Comparison of ENCODE assay signal across 11 mouse cellular contexts in the genomic region with DNA sequence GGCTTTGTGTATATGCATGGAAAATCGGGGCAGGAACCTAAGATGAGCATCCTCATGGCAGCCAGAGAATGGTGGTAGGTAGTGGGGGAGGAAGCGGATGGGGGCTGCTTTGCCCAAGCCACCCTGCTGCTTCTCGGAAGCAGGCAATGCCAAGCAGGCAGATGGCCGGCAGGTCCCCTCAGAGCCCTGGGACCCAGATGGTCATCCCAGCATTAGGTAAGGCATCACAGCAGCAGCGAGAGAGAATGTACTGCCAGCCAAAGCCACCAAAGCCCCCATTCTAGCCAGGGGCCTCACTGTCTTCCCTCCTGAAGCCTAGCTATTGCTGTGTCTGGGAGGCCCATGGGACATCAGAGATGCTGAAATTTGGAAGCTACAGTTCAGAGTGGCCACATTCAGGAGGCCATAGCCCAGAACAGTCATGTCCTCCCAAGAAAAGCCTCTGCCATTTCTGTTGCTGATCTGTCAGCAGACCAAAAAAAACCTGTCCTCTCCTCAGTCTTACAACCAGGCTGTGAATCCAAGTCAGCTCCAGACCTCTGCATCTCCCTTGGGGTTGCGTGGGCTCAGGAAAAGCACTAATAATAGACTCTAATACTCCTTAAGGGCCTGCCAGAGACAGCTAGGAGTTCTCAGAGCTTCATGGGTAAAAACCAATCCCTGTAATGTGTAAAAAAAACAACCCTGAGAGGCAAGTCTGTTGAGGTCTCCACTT.
DNase-seq lines count a peak whose midpoint lies in the region; ATAC-seq and TF ChIP-seq lines count a peak whose summit lies in the region.
"Had no signal": no experiment of that assay in that cellular context is flagged by ENCODE, and none has a peak within 500 bp of the region (broad histone marks: within the 10 kb centered on the region; RNA-seq: fewer than 3 reads in every experiment).

No protein-coding gene starts in this region.

- DNase-seq in layer of hippocampus, adult 2 months (ENCODE audit: low spot score in 2 of 2), result no peak
- DNase-seq in layer of hippocampus, postnatal 25 days (ENCODE audit: extremely low spot score in 1 of 2, low spot score in 1 of 2), result no peak
- DNase-seq in cerebellum, adult 8-10 months, result peak; percentile 87
- DNase-seq in forebrain, postnatal 0 days, result no peak
- no peak for DNase-seq in B cell, adult 2 months
- no peak for DNase-seq in liver, embryonic 11.5 days (ENCODE audit: low spot score)
- DNase-seq in kidney, postnatal 4 days, result no peak
- DNase-seq: lung, postnatal 14 days; retina, postnatal 1 day had no signal

- H3K27ac ChIP-seq in layer of hippocampus, adult 2 months, result peak overlapping the region; percentile 85
- H3K27ac ChIP-seq in forebrain, postnatal 0 days (ENCODE audit: low read depth, low read length), result peak overlapping the region; percentile 36
- H3K27ac ChIP-seq in midbrain, embryonic 15.5 days, result peak overlapping the region; percentile 31; the same call in 1 of the 2 replicates
- no peak overlapping the region for H3K27ac ChIP-seq in liver, embryonic 11.5 days (ENCODE audit: low read depth, low read length)

- no peak for ATAC-seq in forebrain, postnatal 0 days
- ATAC-seq in midbrain, embryonic 15.5 days (replicated peaks), result no peak
- ATAC-seq in liver, embryonic 11.5 days (replicated peaks; ENCODE audit: low FRiP score), result no peak

- no peaks in the 10 kb centered on the region for H3K9me3 ChIP-seq in forebrain, postnatal 0 days (ENCODE audit: low read length)
- H3K9me3 ChIP-seq in midbrain, embryonic 15.5 days, result no peaks in the 10 kb centered on the region
- no peaks in the 10 kb centered on the region for H3K9me3 ChIP-seq in liver, embryonic 11.5 days (ENCODE audit: control insufficient read depth, low read length)

- no peak overlapping the region for H3K4me3 ChIP-seq in layer of hippocampus, adult 2 months
- H3K4me3 ChIP-seq in forebrain, postnatal 0 days (ENCODE audit: low read depth, low read length), result no peak overlapping the region
- no peak overlapping the region for H3K4me3 ChIP-seq in midbrain, embryonic 15.5 days
- H3K4me3 ChIP-seq in liver, embryonic 11.5 days (ENCODE audit: low read depth, low read length), result no peak overlapping the region

- no peak overlapping the region for H3K4me2 ChIP-seq in forebrain, postnatal 0 days (ENCODE audit: low read depth)
- no peak overlapping the region for H3K4me2 ChIP-seq in midbrain, embryonic 15.5 days
- H3K4me2 ChIP-seq in liver, embryonic 11.5 days, result no peak overlapping the region

- no peaks in the 10 kb centered on the region; the same call in 1 of the 2 replicates for H3K36me3 ChIP-seq in forebrain, postnatal 0 days (ENCODE audit: insufficient read depth)
- H3K36me3 ChIP-seq in midbrain, embryonic 15.5 days (replicated peaks), result no peaks in the 10 kb centered on the region
- no peaks in the 10 kb centered on the region for H3K36me3 ChIP-seq in liver, embryonic 11.5 days (ENCODE audit: control insufficient read depth, insufficient read depth, low read length)
- H3K36me3 ChIP-seq: G1E had no signal

- WGBS in forebrain, postnatal 0 days, result 67% methylated on average over 6 of the region's 6 CpGs
- 73% methylated on average over 6 of the region's 6 CpGs for WGBS in midbrain, embryonic 15.5 days
- WGBS in liver, embryonic 11.5 days, result 76% methylated on average over 6 of the region's 6 CpGs

- no peak overlapping the region for H3K9ac ChIP-seq in forebrain, postnatal 0 days
- no peak overlapping the region for H3K9ac ChIP-seq in midbrain, embryonic 15.5 days
- no peak overlapping the region for H3K9ac ChIP-seq in liver, embryonic 11.5 days (ENCODE audit: low read depth, low read length)

- no peaks in the 10 kb centered on the region for H3K27me3 ChIP-seq in forebrain, postnatal 0 days (ENCODE audit: insufficient read depth, low read length)
- H3K27me3 ChIP-seq in midbrain, embryonic 15.5 days (replicated peaks), result no peaks in the 10 kb centered on the region
- no peaks in the 10 kb centered on the region for H3K27me3 ChIP-seq in liver, embryonic 11.5 days (replicated peaks; ENCODE audit: control insufficient read depth, insufficient read depth, low read length)

- no peaks in the 10 kb centered on the region; the same call in 1 of the 2 replicates for H3K4me1 ChIP-seq in forebrain, postnatal 0 days (ENCODE audit: insufficient read depth)
- H3K4me1 ChIP-seq in midbrain, embryonic 15.5 days, result peaks cover 17% of the 10 kb centered on the region; the same call in 1 of the 2 replicates
- 0 out of 2 replicates have a peak, but pooled peaks cover 5% of the 10 kb centered on the region for H3K4me1 ChIP-seq in liver, embryonic 11.5 days (replicated peaks; ENCODE audit: control insufficient read depth, insufficient read depth, low read length)

- TF ChIP-seq CTCF in layer of hippocampus, adult 2 months (conservative IDR thresholded peaks at IDR 0.05), result no peak
- no peak for TF ChIP-seq CTCF in forebrain, postnatal 0 days (IDR thresholded peaks at IDR 0.05; ENCODE audit: low read depth)
